Mouse (Mus musculus) cerebellum, adult 9-10 months (tissue): ENCODE data around the gene H2al1d.
"Not testable (repeated sequence)": the region's sequence is repeated elsewhere in the genome, so short reads cannot be mapped to it uniquely, and the experiment has no call there.

Experiments used
- DNase-seq: peaks from one replicate; pipeline ENCODE4 v3.0.0; 2022

H2al1d gene

DNA sequence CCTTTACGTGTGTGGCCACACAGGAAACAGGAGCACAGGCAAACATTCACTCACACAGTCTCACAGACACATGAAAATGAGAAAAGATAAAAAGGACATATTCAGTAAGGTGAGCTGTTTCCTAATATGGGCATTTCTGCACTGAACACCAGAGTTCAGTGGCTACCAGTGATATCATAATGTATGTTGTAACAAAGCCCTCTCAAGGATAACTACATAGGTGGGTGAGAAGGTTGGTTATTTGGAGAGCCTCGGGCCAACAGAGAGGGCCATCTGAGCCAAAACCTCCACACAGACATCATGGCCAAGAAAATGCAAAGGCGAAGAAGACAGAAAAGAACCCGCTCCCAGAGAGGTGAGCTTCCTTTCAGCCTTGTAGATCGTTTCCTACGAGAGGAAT, at the start of gene H2al1d:
TSS of gene H2al1d (plus strand) at position 301 of the 400 bp plus-strand sequence.
- not testable (repeated sequence) for DNase-seq

GRCm38 (mm10) chrX:11264918-11265317, 43.7 kb upstream of the H2al1d start:
- no peak for DNase-seq

GRCm38 (mm10) chrX:11267791-11268190, 40.8 kb upstream of the H2al1d start:
- DNase-seq, result no peak

GRCm38 (mm10) chrX:11269074-11269473, 39.5 kb upstream of the H2al1d start:
- DNase-seq, result peak; percentile 22

DNA sequence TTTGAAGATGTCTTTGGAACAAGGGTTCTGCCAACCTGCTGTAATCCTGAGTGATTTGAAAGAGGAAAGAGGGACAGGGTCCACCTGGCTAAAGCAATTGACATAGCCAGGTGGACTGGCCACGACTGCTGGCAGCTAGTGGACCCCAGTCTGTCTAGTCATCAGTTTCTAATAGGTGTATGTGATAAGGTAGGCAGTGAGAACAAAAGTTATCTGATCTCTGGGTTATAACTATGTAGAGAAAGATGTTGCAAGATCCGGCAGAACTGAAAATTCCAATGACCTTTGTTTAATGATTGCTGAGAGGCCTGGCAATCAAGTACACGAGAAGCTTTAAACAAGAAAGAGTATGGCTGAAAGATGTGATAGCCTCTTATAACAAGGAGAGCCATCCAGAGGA, 35.4 kb upstream of the H2al1d start:
- DNase-seq, result no peak

GRCm38 (mm10) chrX:11277083-11277482, 31.5 kb upstream of the H2al1d start:
- DNase-seq, result no peak

DNA sequence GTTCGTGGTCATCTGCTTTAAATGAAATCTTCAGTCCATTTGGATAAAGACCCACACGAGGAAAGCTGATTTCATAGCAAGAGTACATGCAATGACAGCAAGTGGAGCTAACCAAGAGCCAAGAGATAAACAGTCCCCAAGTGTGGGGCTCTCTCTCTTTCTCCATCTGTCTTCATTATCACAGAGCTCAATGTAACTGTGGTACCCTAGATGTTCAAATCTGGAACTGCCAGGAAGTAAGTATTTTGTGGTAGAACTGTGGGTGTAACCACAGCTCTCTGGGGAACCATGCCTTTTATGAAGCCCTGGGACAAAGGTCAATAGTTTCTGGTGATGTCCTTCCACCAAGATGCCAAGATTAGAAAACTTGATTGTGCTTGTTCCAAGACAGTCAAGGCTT, 27.9 kb upstream of the H2al1d start:
- DNase-seq, result no peak

DNA sequence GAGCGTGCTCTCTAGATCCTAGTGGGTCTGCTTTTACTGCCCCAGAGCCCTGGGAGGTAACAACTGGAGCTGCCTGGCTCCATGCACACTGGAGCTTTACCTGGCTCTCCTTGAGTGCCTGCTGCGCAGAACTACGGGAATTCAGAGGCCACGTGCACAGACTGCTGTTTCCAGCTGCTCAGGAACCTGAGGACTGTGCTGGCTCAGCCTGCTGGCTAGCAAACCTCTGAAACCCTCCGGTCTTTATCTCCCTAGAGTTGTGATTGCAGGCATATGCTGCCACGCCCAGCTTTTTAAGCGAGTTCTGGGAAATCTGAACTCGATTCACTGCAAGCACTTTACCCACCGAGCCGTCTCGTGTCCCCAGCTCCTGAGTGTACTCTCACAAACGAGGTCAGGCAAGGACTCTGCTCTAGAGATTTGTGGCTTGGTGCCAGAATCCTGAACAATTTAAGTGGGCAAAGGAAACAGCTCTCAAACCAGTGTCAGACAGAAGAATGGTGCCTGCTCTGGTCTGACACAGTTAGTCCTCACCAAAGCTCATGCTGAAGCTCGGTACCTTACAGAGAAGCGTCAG, 20.2 kb upstream of the H2al1d start:
- no peak for DNase-seq

DNA sequence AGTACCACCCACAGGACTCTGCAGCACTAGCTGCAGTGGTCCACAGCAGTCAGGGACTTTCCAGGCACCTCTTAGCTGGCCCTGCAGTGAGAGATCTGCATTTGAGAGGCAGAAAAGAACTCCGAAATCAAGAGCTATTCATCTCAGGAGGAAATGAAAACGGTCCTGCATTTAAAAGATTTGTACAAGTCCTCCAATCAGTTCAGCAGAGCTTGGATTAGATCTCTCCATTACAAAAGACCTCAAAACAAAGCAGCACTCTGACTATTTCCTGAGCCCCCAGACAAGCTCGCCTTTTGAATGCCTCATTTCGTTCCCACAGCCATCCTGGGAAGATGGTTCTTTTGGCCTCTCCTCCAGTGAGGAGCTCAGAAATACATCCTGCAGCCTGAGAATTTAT, 19.4 kb upstream of the H2al1d start:
- DNase-seq, result no peak

DNA sequence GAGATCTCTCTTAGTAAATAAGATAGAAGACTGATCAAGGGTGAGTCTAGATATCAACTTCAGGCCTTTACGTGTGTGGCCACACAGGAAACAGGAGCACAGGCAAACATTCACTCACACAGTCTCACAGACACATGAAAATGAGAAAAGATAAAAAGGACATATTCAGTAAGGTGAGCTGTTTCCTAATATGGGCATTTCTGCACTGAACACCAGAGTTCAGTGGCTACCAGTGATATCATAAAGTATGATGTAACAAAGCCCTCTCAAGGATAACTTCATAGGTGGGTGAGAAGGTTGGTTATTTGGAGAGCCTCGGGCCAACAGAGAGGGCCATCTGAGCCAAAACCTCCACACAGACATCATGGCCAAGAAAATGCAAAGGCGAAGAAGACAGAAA, 9.7 kb upstream of the H2al1d start, which contains the start of gene H2al1a:
TSS of gene H2al1a (plus strand) at position 301 of the 400 bp plus-strand sequence.
- DNase-seq, result not testable (repeated sequence)

DNA sequence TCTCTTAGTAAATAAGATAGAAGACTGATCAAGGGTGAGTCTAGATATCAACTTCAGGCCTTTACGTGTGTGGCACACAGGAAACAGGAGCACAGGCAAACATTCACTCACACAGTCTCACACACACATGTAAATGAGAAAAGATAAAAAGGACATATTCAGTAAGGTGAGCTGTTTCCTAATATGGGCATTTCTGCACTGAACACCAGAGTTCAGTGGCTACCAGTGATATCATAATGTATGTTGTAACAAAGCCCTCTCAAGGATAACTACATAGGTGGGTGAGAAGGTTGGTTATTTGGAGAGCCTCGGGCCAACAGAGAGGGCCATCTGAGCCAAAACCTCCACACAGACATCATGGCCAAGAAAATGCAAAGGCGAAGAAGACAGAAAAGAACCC, 6.5 kb upstream of the H2al1d start, which contains the start of gene H2al1b:
TSS of gene H2al1b (plus strand) at position 301 of the 400 bp plus-strand sequence.
- not testable (repeated sequence) for DNase-seq

DNA sequence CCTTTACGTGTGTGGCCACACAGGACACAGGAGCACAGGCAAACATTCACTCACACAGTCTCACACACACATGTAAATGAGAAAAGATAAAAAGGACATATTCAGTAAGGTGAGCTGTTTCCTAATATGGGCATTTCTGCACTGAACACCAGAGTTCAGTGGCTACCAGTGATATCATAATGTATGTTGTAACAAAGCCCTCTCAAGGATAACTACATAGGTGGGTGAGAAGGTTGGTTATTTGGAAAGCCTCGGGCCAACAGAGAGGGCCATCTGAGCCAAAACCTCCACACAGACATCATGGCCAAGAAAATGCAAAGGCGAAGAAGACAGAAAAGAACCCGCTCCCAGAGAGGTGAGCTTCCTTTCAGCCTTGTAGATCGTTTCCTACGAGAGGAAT, 3.3 kb upstream of the H2al1d start, which contains the start of gene H2al1c:
TSS of gene H2al1c (plus strand) at position 301 of the 400 bp plus-strand sequence.
- not testable (repeated sequence) for DNase-seq

DNA sequence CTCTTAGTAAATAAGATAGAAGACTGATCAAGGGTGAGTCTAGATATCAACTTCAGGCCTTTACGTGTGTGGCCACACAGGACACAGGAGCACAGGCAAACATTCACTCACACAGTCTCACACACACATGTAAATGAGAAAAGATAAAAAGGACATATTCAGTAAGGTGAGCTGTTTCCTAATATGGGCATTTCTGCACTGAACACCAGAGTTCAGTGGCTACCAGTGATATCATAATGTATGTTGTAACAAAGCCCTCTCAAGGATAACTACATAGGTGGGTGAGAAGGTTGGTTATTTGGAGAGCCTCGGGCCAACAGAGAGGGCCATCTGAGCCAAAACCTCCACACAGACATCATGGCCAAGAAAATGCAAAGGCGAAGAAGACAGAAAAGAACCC, 3.0 kb downstream of the H2al1d start, which contains the start of gene H2al1e:
TSS of gene H2al1e (plus strand) at position 301 of the 400 bp plus-strand sequence.
- not testable (repeated sequence) for DNase-seq

GRCm38 (mm10) chrX:11314858-11315257, 6.2 kb downstream of the H2al1d start, which contains the start of gene H2al1f:
Gene H2al1f (plus strand): TSS chrX:11315158.
- not testable (repeated sequence) for DNase-seq

DNA sequence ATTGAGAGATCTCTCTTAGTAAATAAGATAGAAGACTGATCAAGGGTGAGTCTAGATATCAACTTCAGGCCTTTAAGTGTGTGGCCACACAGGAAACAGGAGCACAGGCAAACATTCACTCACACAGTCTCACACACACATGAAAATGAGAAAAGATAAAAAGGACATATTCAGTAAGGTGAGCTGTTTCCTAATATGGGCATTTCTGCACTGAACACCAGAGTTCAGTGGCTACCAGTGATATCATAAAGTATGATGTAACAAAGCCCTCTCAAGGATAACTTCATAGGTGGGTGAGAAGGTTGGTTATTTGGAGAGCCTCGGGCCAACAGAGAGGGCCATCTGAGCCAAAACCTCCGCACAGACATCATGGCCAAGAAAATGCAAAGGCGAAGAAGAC, 9.3 kb downstream of the H2al1d start, which contains the start of gene H2al1g:
TSS of gene H2al1g (plus strand) at position 301 of the 400 bp plus-strand sequence.
- DNase-seq, result not testable (repeated sequence)

DNA sequence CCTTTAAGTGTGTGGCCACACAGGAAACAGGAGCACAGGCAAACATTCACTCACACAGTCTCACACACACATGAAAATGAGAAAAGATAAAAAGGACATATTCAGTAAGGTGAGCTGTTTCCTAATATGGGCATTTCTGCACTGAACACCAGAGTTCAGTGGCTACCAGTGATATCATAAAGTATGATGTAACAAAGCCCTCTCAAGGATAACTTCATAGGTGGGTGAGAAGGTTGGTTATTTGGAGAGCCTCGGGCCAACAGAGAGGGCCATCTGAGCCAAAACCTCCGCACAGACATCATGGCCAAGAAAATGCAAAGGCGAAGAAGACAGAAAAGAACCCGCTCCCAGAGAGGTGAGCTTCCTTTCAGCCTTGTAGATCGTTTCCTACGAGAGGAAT, 12.6 kb downstream of the H2al1d start, which contains the start of gene H2al1h:
TSS of gene H2al1h (plus strand) at position 301 of the 400 bp plus-strand sequence.
- not testable (repeated sequence) for DNase-seq

DNA sequence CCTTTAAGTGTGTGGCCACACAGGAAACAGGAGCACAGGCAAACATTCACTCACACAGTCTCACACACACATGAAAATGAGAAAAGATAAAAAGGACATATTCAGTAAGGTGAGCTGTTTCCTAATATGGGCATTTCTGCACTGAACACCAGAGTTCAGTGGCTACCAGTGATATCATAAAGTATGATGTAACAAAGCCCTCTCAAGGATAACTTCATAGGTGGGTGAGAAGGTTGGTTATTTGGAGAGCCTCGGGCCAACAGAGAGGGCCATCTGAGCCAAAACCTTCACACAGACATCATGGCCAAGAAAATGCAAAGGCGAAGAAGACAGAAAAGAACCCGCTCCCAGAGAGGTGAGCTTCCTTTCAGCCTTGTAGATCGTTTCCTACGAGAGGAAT, 15.7 kb downstream of the H2al1d start, which contains the start of gene H2al1i:
TSS of gene H2al1i (plus strand) at position 301 of the 400 bp plus-strand sequence.
- not testable (repeated sequence) for DNase-seq

GRCm38 (mm10) chrX:11327522-11327921, 18.9 kb downstream of the H2al1d start, which contains the start of gene H2al1j:
Gene H2al1j (plus strand): TSS chrX:11327822.
- not testable (repeated sequence) for DNase-seq

DNA sequence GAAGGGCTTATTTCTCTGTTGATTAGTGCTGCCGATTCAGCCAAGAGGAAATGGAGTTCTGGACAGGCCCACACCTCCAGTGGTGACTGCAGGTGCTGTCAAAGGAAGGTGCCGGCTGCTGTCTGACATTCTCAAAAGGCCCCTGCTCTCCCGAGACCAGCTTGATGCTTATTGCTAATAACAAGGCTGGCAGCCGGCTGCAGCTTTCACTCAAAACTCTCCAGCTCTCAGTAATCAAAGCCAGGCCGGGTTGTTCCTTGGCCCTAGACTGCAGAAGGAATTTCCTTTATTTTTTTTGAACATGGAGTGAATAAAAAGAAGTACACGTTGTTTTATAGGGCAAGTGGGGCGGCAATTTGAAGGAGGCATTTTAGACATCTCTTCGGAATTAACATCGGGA, 37.1 kb downstream of the H2al1d start:
- peak; percentile 25 for DNase-seq

GRCm38 (mm10) chrX:11346756-11347155, 38.1 kb downstream of the H2al1d start:
- peak; percentile 63 for DNase-seq
